Mouse (Mus musculus): ENCODE results near the gene Farp1.

DNA sequence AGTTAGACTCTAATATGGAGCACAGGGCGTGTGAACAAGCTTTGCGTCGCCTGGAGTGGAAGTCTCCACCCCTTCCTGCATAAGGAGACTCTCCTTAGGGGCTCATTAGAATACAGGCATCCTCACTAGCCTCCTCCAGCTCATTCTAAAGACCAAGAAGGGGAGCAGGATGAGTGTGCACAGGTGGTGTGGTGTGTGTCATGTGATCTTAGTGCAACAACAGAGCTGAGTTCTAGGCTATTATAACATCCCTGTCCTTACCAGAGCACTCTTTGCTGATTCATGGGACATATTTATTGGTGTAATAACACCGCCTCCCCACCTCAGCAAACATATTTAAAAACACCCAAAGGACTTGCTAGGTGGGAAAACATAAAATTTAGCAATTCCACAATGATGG is 120.2 kb downstream of the Farp1 start:
- no peak for TF ChIP-seq POLR2A (IDR thresholded peaks at IDR 0.05; ENCODE audit: insufficient read depth, low read depth, low read length)
- no peak for TF ChIP-seq CTCF (IDR thresholded peaks at IDR 0.05)

Data from heart, adult 2 months (tissue).